Mouse (Mus musculus) liver, embryonic 14.5 days (tissue): Measurements from ENCODE around the gene Itpr1. TPM values are rescaled to one million over a fixed set of nuclear protein-coding genes. Genes with fewer than 3 reads are reported as not detected.

ENCODE experiments used
- ATAC-seq: fragments of 200-750 bp; cut with Nextera tagmentation; 2 replicates; pipeline ENCODE4 v1.8.0; 2017; ENCODE audit warnings: moderate number of reproducible peaks, mild to moderate bottlenecking, moderate library complexity; ENCODE audit not compliant: insufficient read depth
- DNase-seq, 3 experiments: peaks; one replicate each; pipeline ENCODE4 v3.0.0-alpha.2; 2012 to 2013; ENCODE audit warnings: low read depth in 3 of 3, low spot score in 3 of 3
- H3K27ac ChIP-seq: fragments of 300-500 bp; sonication (generic); 2 replicates; pipeline ENCODE4 v1.5.1; 2014; ENCODE audit warnings: moderate library complexity, mild to moderate bottlenecking, control low read depth, inconsistent platforms
- H3K27me3 ChIP-seq: fragments of 300-500 bp; sonication (generic); 2 replicates; pipeline ENCODE4 v1.6.1; 2014; ENCODE audit warnings: mild to moderate bottlenecking, low read length, moderate library complexity; ENCODE audit not compliant: control insufficient read depth, insufficient read depth
- H3K36me3 ChIP-seq: fragments of 300-500 bp; sonication (generic); replicated peaks from 2 replicates; pipeline ENCODE4 v1.6.1; 2014; ENCODE audit warnings: low read depth; ENCODE audit not compliant: control insufficient read depth, insufficient read depth
- H3K4me1 ChIP-seq, 2 experiments: fragments of 200-500 bp in 1 of 2; fragments of 300-500 bp in 1 of 2; sonication (generic) in 1 of 2; replicated peaks; 2 replicates each; pipeline ENCODE4 v1.6.1; 2012 to 2014; ENCODE audit warnings: antibody characterized with exemption in 1 of 2, inconsistent platforms in 1 of 2, low read length in 1 of 2; ENCODE audit not compliant: control insufficient read depth in 2 of 2, insufficient read depth in 2 of 2
- H3K4me2 ChIP-seq: fragments of 300-500 bp; sonication (generic); 2 replicates; pipeline ENCODE4 v1.6.1; 2014; ENCODE audit warnings: low read depth, mild to moderate bottlenecking, control low read depth, moderate library complexity
- H3K4me3 ChIP-seq, 2 experiments: fragments of 200-500 bp in 1 of 2; fragments of 300-500 bp in 1 of 2; sonication (generic) in 1 of 2; 2 replicates each; pipeline ENCODE4 v1.5.1; 2012 to 2014; ENCODE audit warnings: low read depth in 2 of 2, low read length in 2 of 2, mild to moderate bottlenecking in 2 of 2, control low read depth in 1 of 2, inconsistent platforms in 1 of 2, moderate library complexity in 1 of 2; ENCODE audit not compliant: insufficient read depth in 1 of 2
- H3K9ac ChIP-seq: fragments of 300-500 bp; sonication (generic); replicated peaks from 2 replicates; pipeline ENCODE4 v1.6.1; 2014; ENCODE audit warnings: mild to moderate bottlenecking, control low read depth, moderate library complexity
- H3K9me3 ChIP-seq: fragments of 300-500 bp; sonication (generic); 2 replicates; pipeline ENCODE4 v1.6.1; 2016; ENCODE audit warnings: low read length, mixed read lengths; ENCODE audit not compliant: control insufficient read depth
- CTCF ChIP-seq: IDR thresholded peaks from 2 replicates; pipeline ENCODE4 v1.5.1; 2016; ENCODE audit warnings: antibody characterized with exemption, low read depth, control low read depth
- EP300 ChIP-seq: IDR thresholded peaks from 2 replicates; pipeline ENCODE4 v1.6.1; 2016; ENCODE audit warnings: antibody characterized with exemption, low read depth
- WGBS: fragments of 180-500 bp; shearing (Covaris S2); extraction: QIAGEN DNeasy Blood & Tissue Kit; methylation state at CpG from one replicate; pipeline ENCODE4 v1.1.7; 2014; ENCODE audit not compliant: insufficient replicate concordance; 5-methylcytosine and 5-hydroxymethylcytosine counted together
- polyA plus RNA-seq, 2 experiments: library from polyadenylated mRNA; depleted of rRNA in 1 of 2; stranded (reverse) in 1 of 2; unstranded in 1 of 2; fragments of >200 nt; fragmentation: Nextera tagmentation in 1 of 2; extraction: Ambion mirVana in 1 of 2; gene quantifications; 2 replicates each; pipeline versions ENCODE4 v1.2.1 to v1.2.3; 2012 to 2014

The Itpr1 gene
- polyA plus RNA-seq, 2 experiments: 1.6 to 3.1 TPM

DNA sequence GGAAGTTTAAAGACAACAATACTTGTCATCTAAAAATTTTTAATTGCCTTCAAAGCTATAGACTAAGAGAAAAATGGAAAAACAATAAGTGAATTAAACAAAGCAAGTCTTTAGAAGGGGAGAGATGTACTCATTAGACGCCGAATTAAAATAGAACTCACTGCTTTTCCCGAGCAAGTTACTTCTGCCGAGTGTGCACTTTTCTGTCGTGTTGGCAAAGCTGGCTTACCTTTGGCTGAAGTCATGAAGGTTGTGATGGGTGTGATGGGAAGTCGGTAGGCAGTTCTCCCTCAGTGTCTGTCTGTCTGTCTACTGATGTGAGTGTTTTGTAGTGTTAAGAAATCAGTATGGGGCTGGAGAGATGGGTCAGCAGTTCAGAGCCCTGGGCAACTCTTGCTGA, 282.1 kb downstream of the Itpr1 start:
- ATAC-seq (no peak), DNase-seq (no peak)
- Histone ChIP-seq H3K4me2 (no peak overlapping the region), H3K4me1 (no peaks in the 10 kb centered on the region), H3K9ac (no peak overlapping the region), H3K9me3 (no peaks in the 10 kb centered on the region), H3K27me3 (no peaks in the 10 kb centered on the region), H3K27ac (no peak overlapping the region), H3K36me3 (no peaks in the 10 kb centered on the region), H3K4me3 (no peak overlapping the region)
- WGBS: 76% methylated on average over 6 of the region's 6 CpGs
- TF ChIP-seq CTCF (no peak), EP300 (no peak)

DNA sequence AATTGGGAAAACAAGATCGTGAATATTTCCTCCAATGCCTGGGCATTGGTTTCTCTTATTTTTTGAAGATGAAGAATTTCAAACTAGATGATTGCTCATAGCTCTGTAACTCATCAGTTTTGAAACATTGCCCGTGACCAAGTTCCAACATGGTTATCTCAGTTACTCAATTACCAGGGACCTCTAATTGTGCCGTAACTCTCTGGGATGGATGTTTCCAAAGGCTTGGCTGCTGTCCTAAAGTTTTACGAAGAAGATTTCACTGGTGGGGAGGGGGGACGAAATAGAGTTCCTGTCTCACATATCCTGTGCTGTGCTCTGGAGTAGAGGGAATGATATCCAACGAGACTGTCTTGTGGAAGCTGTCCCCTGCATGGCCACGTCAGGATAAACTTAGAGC, 285.2 kb downstream of the Itpr1 start:
- TF ChIP-seq EP300 (no peak), CTCF (no peak)
- no peak for ATAC-seq
- Histone ChIP-seq H3K4me3 (no peak overlapping the region), H3K27me3 (no peaks in the 10 kb centered on the region), H3K27ac (no peak overlapping the region), H3K9me3 (no peaks in the 10 kb centered on the region), H3K36me3 (no peaks in the 10 kb centered on the region), H3K4me2 (no peak overlapping the region), H3K4me1 (no peaks in the 10 kb centered on the region), H3K9ac (no peak overlapping the region)
- 69% methylated on average over 7 of the region's 7 CpGs for WGBS
- no peak for DNase-seq

DNA sequence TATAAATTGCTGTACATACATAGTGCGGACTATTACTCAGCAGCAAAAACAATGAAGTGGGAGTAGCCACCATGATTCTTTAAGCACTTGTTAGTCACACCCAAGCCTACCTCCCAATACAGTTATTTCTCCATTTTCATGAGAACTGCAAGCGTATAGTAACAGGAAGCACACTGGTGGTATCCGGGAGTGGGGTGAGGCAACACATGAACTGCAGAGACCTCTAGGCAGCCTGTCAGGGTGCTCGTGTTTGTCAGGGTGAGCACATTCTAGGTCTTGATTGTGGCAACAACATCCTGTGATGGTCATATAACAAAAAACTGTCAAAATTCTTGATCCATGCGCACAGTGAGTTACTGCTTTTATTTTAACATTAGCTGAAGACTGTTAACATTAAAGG, 290.8 kb downstream of the Itpr1 start:
- no peaks in the 10 kb centered on the region for H3K36me3 ChIP-seq
- ATAC-seq (no peak), DNase-seq (peak in 1 of 3 experiments; percentile 26)
- H3K4me3 ChIP-seq: no peak overlapping the region
- H3K27ac ChIP-seq: no peak overlapping the region
- H3K9me3 ChIP-seq: no peaks in the 10 kb centered on the region
- peaks cover 0 to 2% of the 10 kb centered on the region in 2 experiments; a peak in 1 of 4 replicates for H3K4me1 ChIP-seq
- no peak for TF ChIP-seq CTCF
- no peak for TF ChIP-seq EP300
- WGBS: 61% methylated on average over 5 of the region's 5 CpGs
- H3K27me3 ChIP-seq: no peaks in the 10 kb centered on the region
- no peak overlapping the region for H3K9ac ChIP-seq
- no peak overlapping the region for H3K4me2 ChIP-seq

DNA sequence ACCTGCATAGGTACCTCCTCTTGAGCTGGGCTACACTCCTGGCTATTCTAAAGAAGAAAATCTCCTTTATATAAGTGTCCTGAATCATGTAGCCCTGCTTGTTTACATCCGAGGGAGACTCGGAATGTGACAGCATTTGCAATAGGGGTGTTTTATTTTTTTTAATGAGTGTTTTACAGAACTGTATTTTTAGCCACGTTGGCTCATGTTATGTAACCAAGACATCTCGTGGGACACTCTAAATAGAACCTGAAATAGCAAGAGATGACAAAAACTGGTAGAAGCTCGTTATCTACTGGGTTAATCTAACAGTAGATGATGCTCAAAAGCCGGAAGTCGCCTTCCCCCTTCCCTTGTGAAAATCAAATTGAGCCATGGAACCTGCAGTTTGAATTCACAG, 291.8 kb downstream of the Itpr1 start:
- ATAC-seq (no peak), DNase-seq (no peak)
- Histone ChIP-seq H3K27me3 (no peaks in the 10 kb centered on the region), H3K4me3 (no peak overlapping the region), H3K9me3 (no peaks in the 10 kb centered on the region), H3K4me2 (no peak overlapping the region), H3K27ac (no peak overlapping the region), H3K4me1 (peaks cover 0 to 2% of the 10 kb centered on the region in 2 experiments; a peak in 1 of 4 replicates), H3K36me3 (no peaks in the 10 kb centered on the region), H3K9ac (no peak overlapping the region)
- WGBS: 63% methylated on average over 7 of the region's 7 CpGs
- no peak for TF ChIP-seq EP300
- no peak for TF ChIP-seq CTCF

DNA sequence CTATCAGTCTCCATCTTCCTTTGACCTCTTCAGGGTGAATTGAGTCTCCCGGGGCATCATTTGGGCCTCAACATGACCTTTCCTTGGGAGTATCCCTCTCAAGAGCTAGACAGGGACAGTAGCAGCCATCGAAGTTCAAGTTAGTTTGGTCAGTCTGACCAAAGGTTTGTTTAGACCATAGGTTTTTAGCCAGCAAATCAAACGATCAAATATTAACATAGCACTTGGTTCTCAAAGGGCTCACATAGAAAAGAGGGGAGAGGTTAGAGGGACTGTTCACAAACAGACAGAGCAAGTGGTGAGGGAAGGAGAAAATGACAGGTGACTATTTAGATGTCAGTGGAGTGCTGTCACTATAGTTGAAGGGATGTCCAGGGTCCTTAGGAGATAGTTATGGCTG, 293.3 kb downstream of the Itpr1 start:
- peaks cover 0 to 2% of the 10 kb centered on the region in 2 experiments; a peak in 2 of 4 replicates for H3K4me1 ChIP-seq
- H3K9ac ChIP-seq: no peak overlapping the region
- H3K36me3 ChIP-seq: no peaks in the 10 kb centered on the region
- ATAC-seq: no peak
- H3K4me3 ChIP-seq: no peak overlapping the region
- H3K9me3 ChIP-seq: no peaks in the 10 kb centered on the region
- no peak for DNase-seq
- no peak overlapping the region for H3K4me2 ChIP-seq
- 63% methylated on average over 3 of the region's 3 CpGs for WGBS
- TF ChIP-seq EP300: no peak
- TF ChIP-seq CTCF: no peak
- no peak overlapping the region for H3K27ac ChIP-seq
- no peaks in the 10 kb centered on the region for H3K27me3 ChIP-seq
